Mouse (Mus musculus) myocyte (in vitro differentiated cells): ENCODE data around the gene Taf10.

Experiments used
- MAX ChIP-seq: IDR thresholded peaks from one replicate; pipeline ENCODE4 v1.6.1; 2011; ENCODE audit warnings: low read depth, mild to moderate bottlenecking, control low read depth
- MYOG ChIP-seq, 3 experiments: IDR thresholded peaks; one replicate each; pipeline ENCODE4 v1.6.1; 2011; ENCODE audit warnings: control low read depth in 2 of 3, low read depth in 2 of 3, mild to moderate bottlenecking in 2 of 3; ENCODE audit not compliant: insufficient read length in 2 of 3, control insufficient read depth in 1 of 3, insufficient read depth in 1 of 3
- POLR2A ChIP-seq: IDR thresholded peaks from one replicate; pipeline ENCODE4 v1.6.1; 2011; ENCODE audit warnings: low read depth, mild to moderate bottlenecking, control low read depth, moderate library complexity; ENCODE audit not compliant: insufficient read length
- TCF3 ChIP-seq: IDR thresholded peaks from one replicate; pipeline ENCODE4 v1.6.1; 2011; ENCODE audit warnings: low read depth, control low read depth; ENCODE audit not compliant: insufficient read length

DNA sequence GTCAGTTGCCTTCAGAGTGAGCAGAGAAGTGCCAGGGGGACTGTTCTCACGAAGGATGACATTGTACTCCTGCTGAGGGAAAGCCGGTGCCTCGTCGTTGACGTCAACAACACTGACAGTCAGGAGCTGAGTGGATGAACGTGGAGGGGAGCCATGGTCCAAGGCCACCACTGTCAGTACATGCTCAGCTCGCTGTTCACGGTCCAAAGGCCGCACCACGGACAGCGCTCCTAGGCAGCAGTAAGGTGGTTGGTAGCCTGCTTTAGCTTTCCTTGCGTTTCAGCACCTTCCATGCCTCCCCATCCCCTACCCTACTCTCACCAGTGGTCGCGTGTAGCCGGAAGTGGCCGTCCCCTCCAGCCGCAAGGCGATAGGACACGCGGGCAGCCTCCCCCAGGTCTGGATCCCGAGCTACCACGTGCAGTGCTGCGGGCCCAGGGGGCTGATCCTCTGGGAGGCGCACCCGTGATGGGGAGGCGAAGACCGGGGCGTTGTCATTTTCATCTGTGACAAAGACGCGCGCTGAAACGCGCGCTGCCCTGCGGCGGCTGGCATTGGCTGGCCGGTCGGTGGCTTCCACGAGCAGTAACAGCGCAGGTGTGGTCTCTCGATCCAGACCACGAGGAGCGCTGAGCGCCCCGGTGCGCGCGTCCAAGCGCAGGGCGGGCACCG is 17.8 kb upstream of the Taf10 start:
- TF ChIP-seq POLR2A (no peak), TCF3 (no peak), MAX (no peak), MYOG (IDR thresholded peaks at IDR 0.05; ENCODE audit: control insufficient read depth in 1 of 3, insufficient read depth in 1 of 3, insufficient read length in 2 of 3, low read depth in 2 of 3) (no peak)
